Mouse (Mus musculus): ENCODE measurements around the gene Zfp36. TPM values are rescaled to one million over a fixed set of nuclear protein-coding genes. Genes with fewer than 3 reads are reported as not detected.

The Zfp36 gene
- total RNA-seq, 1 experiment from 2014 or later: 14.8 TPM

DNA sequence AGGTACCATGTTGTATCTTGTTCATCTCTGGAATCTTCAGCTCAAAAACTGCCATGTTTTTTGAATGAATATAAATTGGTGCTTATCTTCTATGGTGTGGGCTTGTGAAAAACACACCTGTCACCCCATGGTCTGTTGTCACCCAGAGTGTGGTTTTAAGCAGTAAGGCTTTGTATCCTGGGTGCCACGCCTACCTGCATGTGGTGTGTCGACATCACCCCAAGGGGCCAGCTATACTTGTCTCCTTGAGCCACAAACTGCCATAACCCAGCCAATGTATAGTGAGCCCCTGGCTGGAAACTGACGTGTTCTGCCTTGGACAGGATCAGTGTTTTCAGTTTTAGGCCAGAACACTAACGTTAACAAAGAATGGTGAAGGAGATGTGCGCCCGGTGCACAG, 4.1 kb upstream of the Zfp36 start:
- no peak for DNase-seq

DNA sequence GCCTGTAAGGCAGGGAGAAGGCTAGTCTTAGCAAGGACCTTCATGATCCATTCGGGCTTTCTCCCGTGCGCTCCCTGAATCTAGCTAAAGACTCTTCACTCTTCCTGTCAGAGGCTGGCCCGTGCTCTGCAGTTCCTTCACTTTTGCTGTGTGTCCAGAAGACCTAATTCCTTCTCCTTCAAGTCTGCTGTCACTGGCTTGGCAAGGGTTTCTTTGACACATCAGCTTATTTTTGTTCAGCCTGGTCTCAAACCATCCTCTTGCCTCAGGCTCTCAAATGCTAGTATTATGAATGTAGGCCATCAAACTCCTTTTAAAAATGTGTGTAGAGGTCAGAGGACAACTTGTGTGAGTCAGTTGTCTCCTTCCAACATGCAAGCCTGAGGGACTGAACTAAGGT, 3.6 kb upstream of the Zfp36 start:
- DNase-seq: no peak

DNA sequence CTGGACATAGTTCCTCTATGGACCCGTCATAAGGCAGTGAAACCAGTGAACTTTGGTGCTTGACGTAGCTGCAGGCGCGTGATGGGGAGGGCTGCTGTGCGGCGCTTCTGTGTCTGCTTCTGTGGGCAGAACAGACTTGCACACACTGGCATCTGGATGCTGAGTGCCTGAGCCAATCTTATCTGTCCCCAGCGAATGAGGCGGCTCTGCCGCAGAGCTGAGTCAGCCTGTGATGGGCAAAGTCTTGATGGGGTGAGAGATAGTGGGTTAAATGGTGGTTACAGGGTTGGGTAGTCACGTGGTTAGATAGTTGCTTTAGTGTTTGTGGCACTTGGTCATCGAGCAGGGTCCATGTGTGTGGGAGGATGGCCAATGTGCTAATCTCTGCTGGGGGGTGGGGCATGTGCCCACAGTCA, 2.9 kb upstream of the Zfp36 start:
- peak; percentile 55 for DNase-seq

DNA sequence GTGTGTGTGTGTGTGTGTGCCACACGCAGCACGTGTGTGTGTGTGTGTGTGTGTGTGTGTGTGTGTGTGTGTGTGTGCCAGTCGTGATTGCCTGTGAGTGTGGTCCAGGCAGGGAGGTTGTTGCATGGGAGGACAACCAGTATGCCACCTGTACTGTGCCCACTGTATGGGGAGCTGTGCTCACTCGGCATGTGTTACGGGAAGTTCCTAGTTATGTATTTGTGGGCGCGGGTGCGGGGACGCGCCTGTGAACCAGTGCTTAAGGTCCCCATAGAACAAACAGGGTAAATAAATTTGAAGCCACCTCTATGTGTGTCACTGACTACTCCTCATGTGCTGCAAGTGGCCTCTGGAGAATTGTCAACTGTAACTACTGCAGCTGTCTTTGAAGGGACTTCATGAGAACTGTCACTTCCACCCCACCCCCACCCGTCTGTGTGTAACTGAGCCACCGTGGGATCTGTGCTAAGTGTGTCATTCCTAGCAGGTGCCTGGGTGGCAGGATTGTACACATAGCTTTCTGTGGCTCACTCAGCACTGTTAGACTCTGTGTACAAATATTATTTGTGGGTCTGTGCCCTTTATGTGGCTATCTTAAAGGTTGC, 2.4 kb upstream of the Zfp36 start:
- no peak for DNase-seq

DNA sequence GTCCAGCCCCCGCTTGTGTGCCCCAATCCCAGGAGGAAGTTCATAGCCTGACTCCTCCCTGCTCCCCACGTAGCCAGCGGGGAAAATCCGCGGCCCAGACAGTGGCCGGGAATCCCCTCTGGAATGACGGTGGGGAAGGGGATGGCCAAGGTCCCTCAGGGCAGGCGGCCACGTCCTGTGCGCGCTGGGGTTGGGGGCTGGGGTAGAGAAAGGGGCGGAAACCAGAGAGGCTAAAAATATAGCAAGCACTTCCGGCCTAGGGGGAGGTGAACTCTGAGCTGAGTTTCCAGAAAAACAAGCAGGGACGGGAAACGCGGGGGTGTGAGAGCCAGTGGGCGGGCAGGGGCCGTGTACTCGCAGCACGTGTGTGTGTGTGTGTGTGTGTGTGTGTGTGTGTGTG, 1.9 kb upstream of the Zfp36 start:
- peak; percentile 74 for DNase-seq

DNA sequence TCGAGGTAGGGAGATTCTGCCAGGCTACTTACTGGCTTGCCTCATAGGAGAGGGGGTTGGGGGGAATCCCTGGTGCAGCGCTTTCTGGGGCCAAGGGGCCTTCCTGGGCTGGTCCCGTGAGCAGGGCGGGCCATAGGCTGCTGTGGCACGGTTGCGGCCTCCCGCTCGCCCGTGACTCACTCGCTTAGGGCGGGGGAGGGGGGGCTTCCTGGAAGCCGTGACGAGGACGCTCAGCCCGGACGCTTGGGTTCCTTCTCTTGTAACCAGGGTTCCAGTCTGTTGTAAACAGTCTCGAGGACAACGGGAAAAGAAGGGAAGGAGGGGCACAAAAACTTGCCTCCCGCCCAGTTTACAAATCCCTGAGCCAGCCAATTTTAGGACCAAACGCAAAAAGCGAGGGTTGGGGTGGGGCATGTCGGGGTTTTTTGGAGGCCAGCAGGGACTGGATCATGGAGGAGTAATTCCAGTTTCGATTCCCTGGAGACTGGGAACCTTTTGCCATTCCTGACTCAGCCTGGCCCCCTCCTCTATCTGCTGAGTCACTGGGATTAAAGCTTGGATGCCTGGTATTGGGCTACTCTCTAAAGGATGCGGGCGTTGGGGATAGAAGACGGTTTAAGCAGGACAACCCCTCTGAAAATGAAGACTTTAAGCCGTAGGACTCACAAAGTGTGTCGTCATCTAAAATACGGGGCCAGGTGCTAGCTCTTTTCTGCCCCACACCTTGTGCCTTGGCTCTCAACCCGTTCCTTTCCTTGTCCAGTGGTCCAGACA, 1.2 kb upstream of the Zfp36 start:
- peak; percentile 84 for DNase-seq

DNA sequence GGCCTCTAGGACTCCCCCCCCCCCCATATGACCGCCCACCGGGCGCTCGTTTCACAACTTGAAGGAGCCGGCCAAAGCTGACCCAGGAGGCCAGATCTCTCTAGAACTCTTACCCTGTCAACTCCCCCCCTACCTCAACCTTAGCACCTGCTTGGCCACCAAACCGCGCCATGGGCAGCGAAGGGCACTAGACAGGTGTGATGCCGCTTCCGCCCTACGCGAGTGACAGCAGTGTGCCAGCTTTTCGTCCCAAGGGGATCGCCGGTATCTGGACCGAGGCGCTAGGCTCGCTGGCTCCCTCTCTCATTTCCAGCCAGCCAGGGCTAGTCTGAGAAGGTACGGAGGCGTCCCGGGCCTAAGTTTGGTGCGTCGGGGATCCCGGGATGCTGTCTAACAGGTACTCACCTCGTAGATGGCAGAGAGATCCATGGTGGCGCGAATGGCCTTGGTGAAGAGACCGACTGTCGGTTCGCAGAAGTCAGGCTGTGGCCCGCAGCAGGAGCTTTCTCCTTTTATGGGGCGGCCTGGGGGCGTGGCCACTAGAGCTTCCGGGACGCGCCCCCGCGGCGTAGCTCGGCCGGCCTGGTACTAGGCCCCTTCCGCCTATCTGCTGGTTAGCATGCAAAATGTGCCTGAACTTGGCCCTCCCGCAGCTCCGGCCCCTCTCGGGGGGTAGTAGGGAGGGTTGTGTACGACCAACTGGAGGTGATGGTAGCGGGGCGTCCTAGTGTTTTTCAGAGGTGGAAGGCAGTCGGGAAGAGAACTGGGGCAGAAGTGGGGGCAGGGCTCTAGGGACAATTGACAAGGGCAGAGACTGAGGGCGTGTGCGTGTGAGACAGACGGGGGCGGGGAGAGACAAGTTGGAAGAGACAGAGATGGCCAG, 1.0 kb downstream of the Zfp36 start:
- DNase-seq: peak; percentile 97

DNA sequence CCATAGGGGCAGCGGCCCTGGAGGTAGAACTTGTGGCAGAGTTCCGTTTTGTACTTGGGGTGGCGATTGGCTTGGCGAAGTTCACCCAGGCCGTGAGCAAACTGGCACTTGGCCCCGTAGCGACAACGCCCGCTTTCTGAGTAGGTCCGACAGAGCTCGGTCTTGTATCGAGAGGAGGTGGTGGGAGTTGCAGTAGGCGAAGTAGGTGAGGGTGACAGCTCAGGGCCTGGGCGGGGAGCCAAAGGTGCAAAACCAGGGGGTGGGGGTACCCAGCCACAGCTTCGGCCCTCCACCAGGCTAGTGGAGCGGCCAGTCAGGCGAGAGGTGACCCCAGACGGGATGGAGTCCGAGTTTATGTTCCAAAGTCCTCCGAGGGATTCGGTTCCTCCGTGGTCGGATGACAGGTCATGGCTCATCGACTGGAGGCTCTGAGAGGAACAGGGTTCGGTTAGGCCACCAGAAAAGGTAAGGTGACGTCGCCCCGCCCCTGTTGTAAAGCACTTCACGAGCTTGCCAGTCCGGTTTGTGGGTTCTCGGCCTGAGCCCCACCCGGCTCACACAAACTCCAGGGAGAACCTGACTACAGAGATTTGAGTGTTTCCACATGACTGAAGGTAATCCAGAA, 1.9 kb downstream of the Zfp36 start:
- DNase-seq: peak; percentile 44

DNA sequence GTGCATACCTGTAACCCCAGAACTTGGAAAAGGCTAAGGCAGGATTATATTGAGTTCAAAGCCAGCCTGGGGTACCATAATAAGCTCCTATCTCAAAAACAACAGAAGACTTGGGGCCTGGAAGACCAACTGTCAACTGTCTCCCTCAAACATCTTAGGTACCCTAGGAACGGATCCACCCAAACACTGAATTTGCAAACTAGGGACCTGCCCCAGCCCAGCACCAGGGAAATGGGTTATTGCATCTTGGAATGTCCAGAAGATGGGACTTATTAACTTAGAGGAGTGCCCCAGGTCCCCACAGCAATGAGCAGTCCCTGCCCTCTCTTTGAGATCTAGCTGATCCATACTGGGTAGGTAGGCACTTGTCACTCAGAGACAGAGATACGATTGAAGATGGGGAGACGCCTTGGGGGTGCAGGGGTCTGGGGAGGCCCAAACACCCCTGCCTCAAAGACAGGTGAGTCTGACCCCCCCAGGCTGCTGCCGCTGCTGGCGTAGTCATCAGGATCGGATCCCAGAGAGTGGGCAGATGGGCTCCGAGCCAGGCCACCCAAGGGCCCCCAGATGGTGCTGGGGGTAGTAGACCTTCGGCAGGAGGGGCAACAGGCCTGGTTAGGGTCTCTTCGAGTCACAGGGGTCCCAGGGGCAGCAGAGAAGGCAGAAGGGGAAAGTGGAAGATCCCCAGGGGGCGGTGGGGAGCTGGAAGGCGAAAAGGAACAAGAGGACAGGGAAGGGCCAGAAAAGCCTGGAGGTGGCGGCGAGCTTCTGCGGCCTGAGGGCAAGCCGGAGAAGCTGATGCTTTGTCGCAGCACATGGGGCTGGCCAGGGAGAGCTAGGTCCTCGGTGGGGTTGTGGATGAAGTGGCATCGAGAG, 2.6 kb downstream of the Zfp36 start:
- no peak for DNase-seq

DNA sequence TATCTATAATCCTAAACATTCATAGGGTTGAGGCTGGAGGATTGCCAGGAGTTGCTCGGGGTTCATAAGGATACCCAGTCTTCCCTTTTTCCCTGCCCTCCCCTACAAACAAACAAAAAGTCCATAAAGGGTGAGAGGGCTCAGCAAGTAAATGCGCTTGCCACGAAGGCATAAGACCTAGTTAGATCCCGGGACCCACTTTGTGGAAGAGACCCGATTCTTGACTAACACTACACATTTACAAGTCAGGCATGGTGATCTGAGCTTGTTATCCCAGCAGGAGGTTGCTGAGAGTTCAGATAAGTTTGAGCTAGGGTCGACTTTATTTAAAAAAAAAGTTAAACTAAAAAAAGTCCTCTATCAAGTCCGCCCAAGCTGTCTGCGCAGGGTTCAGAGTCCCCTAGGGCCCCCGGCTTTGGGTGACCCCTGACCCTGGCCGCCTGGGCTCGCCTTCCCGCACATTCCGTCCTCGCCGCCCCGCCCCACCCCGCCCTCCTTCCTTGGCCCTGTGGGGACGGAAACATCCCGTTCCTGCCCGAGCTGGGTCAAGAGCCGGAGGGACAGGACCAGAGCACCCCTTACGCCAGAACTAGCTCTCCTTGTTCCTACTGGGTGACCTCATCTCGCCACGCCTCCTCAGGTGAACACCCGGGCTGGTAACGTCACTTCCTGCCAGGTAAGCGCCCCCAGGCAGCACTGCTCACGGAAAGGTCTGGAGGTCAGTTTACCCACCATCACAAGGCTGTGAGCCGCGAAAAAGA, 3.9 kb downstream of the Zfp36 start:
- peak; percentile 77 for DNase-seq

DNA sequence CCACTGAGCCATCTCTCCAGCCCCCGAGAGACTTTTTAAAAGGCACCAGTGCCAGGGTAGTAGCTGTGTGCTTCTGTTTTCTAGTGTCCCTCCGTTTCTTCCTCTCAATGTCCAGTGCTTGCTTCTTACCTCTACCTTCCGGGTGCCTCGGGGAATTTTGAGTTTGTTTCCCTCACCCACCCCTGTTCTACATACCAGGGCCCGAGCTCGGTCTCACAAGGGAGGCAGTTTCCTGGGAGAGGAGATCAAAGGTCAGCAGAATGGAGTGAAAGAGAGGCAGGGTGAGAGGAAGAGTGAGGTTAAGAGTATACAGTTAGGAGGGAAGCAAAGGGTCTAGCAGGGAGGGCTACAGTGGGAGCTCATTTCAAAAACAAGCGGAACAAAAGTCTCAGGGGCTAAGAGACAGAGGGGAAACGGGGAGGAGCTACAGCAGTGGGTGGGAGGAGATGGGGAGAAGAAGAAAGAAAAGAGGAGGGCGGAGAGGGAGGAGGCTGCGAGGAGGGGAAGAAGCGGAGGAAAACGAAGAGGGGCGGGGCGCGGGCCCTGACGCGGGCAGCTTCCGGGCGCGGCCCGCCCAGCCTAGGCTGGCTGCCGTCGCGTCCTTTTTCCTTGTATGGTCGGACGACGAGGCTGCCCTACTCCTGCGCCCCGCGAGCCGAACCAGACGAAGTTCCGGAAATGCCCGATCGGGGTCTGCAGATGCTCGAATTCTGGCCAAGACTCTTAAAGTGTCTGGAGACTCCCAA, 4.7 kb downstream of the Zfp36 start:
- peak; percentile 90 for DNase-seq

DNA sequence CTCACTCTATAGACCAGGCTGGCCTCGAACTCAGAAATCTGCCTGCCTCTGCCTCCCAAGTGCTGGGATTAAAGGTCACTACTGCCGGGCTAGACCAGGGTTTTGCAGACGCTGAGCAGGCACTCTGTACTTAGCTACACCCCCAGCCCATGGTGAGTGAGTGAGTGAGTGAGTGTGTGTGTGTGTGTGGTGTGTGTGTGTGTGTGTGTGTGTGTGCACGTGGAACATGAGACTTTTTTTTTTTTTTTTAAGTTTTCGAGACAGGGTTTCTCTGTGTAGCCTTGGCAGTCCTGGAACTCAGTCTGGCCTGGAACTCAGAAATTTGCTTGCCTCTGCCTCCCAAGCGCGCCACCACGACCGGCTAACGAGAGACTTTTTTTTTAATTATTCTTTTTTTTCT, 5.4 kb downstream of the Zfp36 start:
- no peak for DNase-seq

DNA sequence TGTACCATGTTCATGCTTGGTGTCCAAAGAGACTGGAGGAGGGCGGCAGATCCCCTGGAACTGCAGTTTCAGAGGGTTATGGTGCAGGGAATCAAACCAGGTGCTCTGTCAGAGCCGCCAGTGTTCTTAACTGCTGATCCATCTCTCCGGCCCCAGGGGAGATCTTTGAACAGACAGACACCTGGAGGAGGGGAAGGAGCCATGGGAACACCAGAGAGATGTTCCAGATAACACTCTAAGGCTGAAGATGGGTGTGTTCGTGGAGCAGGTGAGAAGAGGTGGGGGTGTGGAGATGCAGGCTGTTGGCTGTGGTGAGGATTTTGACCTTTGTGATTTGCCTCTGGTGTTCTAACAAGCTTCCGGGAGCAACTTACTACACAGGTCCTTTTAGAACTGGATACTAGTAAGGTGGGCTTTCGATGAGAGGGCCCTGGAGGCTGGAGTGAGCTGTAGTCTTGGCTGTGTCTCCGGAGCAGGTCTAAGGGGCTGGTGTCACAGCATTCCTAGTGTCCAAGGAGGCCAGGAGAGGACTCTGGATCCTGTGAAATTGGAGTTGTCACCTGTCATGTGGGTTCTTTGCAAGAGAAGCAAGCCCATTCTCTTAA, 6.1 kb downstream of the Zfp36 start:
- no peak for DNase-seq

DNA sequence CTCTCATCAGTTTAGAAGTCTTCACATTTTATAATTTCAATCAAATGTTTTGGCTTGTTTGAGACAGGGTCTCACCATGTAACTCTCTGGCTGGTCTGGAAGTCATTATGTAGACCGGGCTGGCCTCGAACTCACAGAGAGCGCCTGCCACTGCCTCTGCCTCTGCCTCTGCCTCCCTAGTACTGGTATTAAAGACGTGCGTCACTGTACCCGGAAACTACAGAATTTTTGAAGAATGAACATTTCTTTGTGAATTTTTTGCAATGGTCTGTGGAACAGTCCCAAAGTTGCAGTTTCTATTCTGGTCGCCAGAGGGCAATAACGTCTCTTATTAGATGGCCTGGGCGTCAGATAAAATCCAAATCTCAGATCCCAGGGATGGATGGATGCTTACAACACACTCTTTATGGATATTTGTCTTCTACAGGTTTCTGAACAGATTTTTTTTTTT, 6.9 kb downstream of the Zfp36 start:
- peak; percentile 55 for DNase-seq

DNA sequence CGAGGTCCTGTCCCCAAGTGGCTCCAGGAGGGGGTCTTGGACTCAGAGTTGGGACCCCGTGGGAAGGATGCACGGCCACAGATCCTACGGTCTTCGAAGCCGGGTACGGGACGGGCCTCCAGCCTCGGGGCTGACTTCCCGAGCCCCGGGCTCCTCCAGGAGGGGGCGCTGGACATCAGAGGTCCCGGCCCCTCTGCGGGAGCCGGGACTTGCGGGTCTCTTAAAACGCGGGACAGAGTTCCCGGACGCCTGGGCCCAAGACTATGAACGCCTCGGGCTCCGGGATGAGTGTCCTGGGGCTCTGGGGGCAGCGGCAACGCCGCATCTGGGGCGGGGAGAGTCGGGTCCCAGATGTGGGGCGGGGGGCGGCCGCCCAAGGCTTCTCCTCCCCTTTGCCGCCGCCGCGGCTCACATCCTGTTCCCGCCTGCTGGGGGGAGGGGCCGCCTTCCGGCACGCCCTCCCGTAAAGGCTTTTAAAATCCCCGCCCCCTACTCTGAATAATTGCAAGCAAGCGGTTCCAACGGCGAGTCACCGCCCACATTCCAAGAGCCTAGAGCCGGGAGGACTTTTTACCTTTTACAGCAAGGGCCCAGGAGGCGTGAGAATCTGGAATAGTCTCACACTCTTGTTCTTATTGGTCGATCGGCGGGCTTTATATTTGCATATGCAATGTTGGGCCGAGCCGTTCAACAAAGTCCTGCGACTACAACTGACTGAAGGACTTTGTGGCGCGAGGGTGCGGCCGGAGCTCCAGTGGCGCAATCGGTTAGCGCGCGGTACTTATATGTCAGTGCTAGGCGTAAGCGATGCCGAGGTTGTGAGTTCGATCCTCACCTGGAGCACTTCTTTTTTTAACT, 7.6 kb downstream of the Zfp36 start, which contains the start of gene Plekhg2:
Gene Plekhg2 (minus strand): TSS at position 349 of the 858 bp plus-strand sequence.
- peak; percentile 94 for DNase-seq

DNA sequence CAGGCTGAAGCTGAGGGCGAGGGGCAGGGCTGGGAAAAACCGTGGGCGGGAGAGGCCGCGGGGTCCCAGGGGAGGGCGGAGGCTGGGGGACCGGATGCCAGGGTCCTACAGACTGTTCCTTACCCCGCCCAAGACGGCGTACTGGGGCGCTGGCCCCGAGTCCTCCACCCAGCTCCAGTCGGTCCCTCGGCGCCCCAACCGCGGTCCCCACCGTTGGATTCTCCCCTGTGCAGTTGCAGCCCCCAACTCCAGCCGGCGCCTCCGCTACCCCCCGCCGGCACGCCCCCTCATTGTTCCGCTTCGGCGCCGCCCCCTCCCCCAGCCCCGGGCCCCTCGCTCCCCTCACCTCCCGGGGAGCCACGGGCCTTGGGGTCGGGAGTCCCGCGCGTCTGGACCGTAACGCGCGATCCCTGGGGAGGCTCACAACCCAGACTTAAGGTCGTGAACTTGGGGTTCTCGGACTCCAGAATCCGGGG, 8.5 kb downstream of the Zfp36 start:
- peak; percentile 59 for DNase-seq

DNA sequence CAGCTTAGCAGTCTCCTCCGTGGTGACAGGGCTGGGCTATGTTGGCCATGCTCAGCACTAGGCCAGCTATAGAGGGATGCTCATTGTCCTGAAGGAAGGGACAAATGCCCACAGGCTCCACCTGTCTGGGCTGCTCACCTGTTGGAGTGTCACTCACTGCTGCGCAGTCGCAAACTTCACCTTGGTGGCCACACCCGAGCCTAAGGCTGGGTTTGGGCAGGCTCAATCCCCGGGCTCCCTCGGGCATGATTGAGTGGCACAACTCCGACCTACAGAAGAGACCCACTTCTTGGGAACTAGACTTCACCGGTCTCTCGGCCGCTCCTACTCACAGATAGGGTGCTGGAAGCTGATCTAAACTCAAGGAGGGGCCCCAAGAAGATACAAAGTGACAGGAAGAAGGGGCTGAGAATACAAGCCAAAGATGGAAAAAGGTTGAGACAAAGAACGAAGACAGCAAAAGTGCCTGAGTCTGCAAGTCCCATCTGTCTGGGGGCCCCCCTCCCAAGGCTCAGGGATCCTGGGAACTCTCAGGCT, 9.0 kb downstream of the Zfp36 start:
- no peak for DNase-seq

DNA sequence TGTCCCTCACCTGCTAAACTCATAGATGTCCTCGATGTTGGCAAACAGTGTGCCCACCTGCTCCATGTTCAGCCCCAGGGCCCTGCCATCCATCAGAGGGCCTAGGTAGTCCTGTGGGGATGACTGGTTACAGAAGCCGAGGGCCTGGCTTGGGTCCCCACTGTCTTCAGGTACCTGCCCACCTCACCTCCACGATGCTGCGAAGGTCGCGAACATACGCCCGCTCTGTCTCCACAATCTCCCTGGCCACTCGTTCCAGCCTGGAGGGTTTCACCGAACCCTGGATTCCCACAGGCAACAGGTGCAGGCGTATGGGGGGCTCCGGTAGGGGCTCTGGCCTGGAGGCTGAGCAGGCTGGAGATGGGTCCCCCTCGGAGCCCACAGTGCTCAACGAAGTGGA, 10.0 kb downstream of the Zfp36 start:
- DNase-seq: no peak

Measured in adrenal gland, postnatal 25 days (tissue).